16 mouse cellular contexts compared by ENCODE assay signal in the genomic region with DNA sequence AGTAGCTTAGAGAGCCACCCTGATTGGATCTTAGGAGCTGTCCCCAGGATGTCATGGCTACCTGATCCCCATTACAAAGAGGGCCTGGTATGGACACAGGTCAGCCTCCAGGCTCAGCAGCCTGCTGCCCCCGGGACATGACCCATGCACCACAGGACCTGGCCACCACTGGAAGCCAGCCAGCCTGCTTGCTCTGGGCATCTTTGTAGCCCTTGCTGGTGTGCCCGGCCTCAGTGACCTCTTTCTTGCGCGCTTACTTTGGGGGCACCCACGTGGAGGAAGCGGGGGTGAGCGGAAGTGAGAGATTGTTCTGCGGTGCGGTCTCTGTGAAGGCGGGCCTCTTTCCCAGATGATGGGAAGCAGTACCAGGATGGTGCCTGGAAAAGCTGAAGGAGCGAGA. TPM values are rescaled to one million over a fixed set of nuclear protein-coding genes. Genes with fewer than 3 reads are reported as not detected.
A peak's percentile ranks its signal among the peaks of the same experiment; 100 is the strongest.
DNase-seq lines count a peak whose midpoint lies in the region; ATAC-seq and TF ChIP-seq lines count a peak whose summit lies in the region.
"Had no signal": no experiment of that assay in that cellular context is flagged by ENCODE, and none has a peak within 500 bp of the region (broad histone marks: within the 10 kb centered on the region; RNA-seq: fewer than 3 reads in every experiment).

No protein-coding gene starts in this region.

- DNase-seq in cerebellum, adult 18-20 months = peak; percentile 31 to 55
- no peak for DNase-seq in cerebellum, adult 11 months
- no peak for DNase-seq in heart, embryonic 10.5 days (ENCODE audit: low spot score)
- DNase-seq in heart, adult 18-20 months = no peak
- no peak for DNase-seq in left cerebral cortex, adult 2 months (ENCODE audit: extremely low spot score in 1 of 2, low spot score in 2 of 2)
- DNase-seq in left cerebral cortex, adult 9 months (ENCODE audit: low spot score in 2 of 2) = no peak
- DNase-seq: adrenal gland, postnatal 25 days; gastrocnemius, postnatal 25 days; liver, postnatal 0 days; lung, postnatal 36 days; thymus, postnatal 14 days had no signal

- intact Hi-C loops in left cerebral cortex, adult 2 months (cut with DNase I) = no loop called here

- H3K27me3 ChIP-seq in heart, embryonic 10.5 days (ENCODE audit: insufficient read depth, poor library complexity, severe bottlenecking) = no peaks in the 10 kb centered on the region
- no peaks in the 10 kb centered on the region; the same call in 1 of the 2 replicates for H3K27me3 ChIP-seq in E14TG2a.4 (ENCODE audit: insufficient read depth, low read length)
- no peaks in the 10 kb centered on the region for H3K27me3 ChIP-seq in liver, embryonic 12.5 days (replicated peaks)
- H3K27me3 ChIP-seq: CH12.LX; kidney, embryonic 15.5 days had no signal

- H3K27ac ChIP-seq in heart, embryonic 10.5 days = peak overlapping the region; percentile 67; the same call in 1 of the 2 replicates
- peak overlapping the region; percentile 5; the same call in 1 of the 2 replicates for H3K27ac ChIP-seq in left cerebral cortex, adult 2 months
- no peak overlapping the region for H3K27ac ChIP-seq in liver, embryonic 12.5 days
- H3K27ac ChIP-seq: kidney, embryonic 15.5 days had no signal

- no peak overlapping the region for H3K4me3 ChIP-seq in heart, embryonic 10.5 days
- H3K4me3 ChIP-seq in left cerebral cortex, adult 2 months = no peak overlapping the region
- 0 out of 2 replicates have a peak overlapping the region, but pooled peaks have one; percentile 49 for H3K4me3 ChIP-seq in E14TG2a.4 (replicated peaks; ENCODE audit: low read length)
- no peak overlapping the region for H3K4me3 ChIP-seq in liver, embryonic 12.5 days
- H3K4me3 ChIP-seq: kidney, embryonic 15.5 days had no signal

- H3K36me3 ChIP-seq in heart, embryonic 10.5 days = peaks cover 22% of the 10 kb centered on the region
- peaks cover 85% of the 10 kb centered on the region for H3K36me3 ChIP-seq in E14TG2a.4 (ENCODE audit: insufficient read depth, low read length)
- peaks cover 98% of the 10 kb centered on the region for H3K36me3 ChIP-seq in liver, embryonic 12.5 days

- H3K9me3 ChIP-seq in heart, embryonic 10.5 days = no peaks in the 10 kb centered on the region
- H3K9me3 ChIP-seq in E14TG2a.4 (ENCODE audit: low read length) = no peaks in the 10 kb centered on the region
- no peaks in the 10 kb centered on the region for H3K9me3 ChIP-seq in liver, embryonic 12.5 days (replicated peaks)
- H3K9me3 ChIP-seq: kidney, embryonic 15.5 days had no signal

- H3K4me1 ChIP-seq in heart, embryonic 10.5 days = peaks cover 100% of the 10 kb centered on the region
- H3K4me1 ChIP-seq in E14TG2a.4 (replicated peaks; ENCODE audit: low read depth, low read length) = peaks cover 100% of the 10 kb centered on the region
- peaks cover 92% of the 10 kb centered on the region for H3K4me1 ChIP-seq in liver, embryonic 12.5 days

- no peak for TF ChIP-seq CTCF in left cerebral cortex, adult 2 months (IDR thresholded peaks at IDR 0.05)
- TF ChIP-seq CTCF in E14TG2a.4 (conservative IDR thresholded peaks at IDR 0.05; ENCODE audit: low read length) = no peak

- WGBS in heart, embryonic 10.5 days = 87% methylated on average over 11 of the region's 11 CpGs
- 88% methylated on average over 11 of the region's 11 CpGs for WGBS in liver, embryonic 12.5 days (ENCODE audit: insufficient replicate concordance)

- ATAC-seq in liver, embryonic 12.5 days = no peak
- ATAC-seq: activated CD4-positive, CD25-positive, alpha-beta regulatory T cell, adult 4 months; liver, postnatal 0 days had no signal

- no peak overlapping the region for H3K9ac ChIP-seq in liver, embryonic 12.5 days
- H3K9ac ChIP-seq: kidney, embryonic 15.5 days; liver, postnatal 0 days had no signal

- H3K4me2 ChIP-seq in liver, embryonic 12.5 days = no peak overlapping the region
- H3K4me2 ChIP-seq: kidney, embryonic 15.5 days had no signal

RNA-seq across cellular contexts. Expression of a gene that starts 36.6 kb away (rescaled TPM):
- 106 and 125 TPM in 2 replicates for polyA plus RNA-seq in heart, embryonic 10.5 days (2016; fragmentation: Nextera tagmentation; extraction: Ambion mirVana)
- total RNA-seq in heart, adult 18-20 months (2021) = 1 to 10 TPM in 1 of 2 experiments, under 1 TPM in 1; 0.98 to 1.8 TPM
- total RNA-seq in left cerebral cortex, adult 2 months (2021) = 1 to 10 TPM; 1.0 to 2.9 TPM
- polyA plus RNA-seq in liver, embryonic 12.5 days (2016; fragmentation: Nextera tagmentation; extraction: Ambion mirVana) = 77.5 and 81.2 TPM in 2 replicates

Comparison
In these comparisons a context has a peak if more than half of its experiments do, and no peak if none do; other contexts are left out.
1. DNase-seq: peak in cerebellum, adult 18-20 months (2 of 2); none in cerebellum, adult 11 months (single experiment), heart, embryonic 10.5 days (single experiment), heart, adult 18-20 months (0 of 2), left cerebral cortex, adult 2 months (0 of 2) and left cerebral cortex, adult 9 months (0 of 2).